Mouse (Mus musculus) thymus, postnatal 25 days (tissue): ENCODE data around the gene Ttc3.
A peak's percentile ranks its signal among the peaks of the same experiment; 100 is the strongest.
"Not testable (repeated sequence)": the region's sequence is repeated elsewhere in the genome, so short reads cannot be mapped to it uniquely, and the experiment has no call there.

Source experiments
- DNase-seq: peaks from one replicate; pipeline ENCODE4 v3.0.0; 2022

Ttc3 gene

DNA sequence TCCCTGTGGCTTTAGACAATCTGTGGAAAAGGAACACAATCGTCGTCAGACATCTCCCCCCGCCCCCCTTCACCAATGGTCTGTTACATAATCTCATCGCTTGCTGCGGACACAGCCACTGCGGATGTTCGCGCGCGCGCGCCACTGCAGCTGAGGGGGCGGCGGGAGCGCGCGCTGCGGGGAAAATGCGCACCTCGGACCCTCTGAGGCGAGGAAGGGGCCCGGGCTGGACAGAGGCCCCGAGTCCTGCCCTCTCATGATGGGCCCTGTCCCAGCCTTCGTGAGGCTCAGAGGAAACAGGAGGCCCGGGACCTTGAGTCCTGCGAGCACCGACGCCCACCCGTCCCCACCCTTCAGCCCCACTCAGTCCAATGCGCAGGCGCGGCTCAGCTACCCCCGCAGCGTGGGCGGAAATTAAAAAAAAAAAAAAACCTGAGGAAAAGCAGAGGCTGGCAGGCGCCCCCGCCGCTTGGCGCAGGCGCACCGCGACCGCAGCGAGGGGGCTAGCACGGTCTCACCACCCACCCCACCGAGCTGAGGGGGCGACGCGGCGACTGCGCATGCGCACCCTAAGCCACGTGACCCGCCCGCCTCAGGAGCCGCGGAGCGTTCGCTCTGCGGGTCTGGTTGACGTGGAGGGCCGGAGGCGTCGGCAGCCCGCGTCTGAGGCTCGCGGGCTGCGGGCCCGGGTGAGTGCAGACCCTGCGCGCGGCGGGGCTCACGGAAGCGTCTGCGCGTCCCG, at the start of gene Ttc3:
Gene Ttc3 (plus strand): TSS at position 446 of the 742 bp plus-strand sequence.
- DNase-seq, result peak; percentile 97

- no peak for DNase-seq
Observed at GRCm38 (mm10) chr16:94323681-94324080, 46.7 kb upstream of the Ttc3 start.

- DNase-seq, result no peak
Observed at GRCm38 (mm10) chr16:94326008-94326407, 44.4 kb upstream of the Ttc3 start.

DNA sequence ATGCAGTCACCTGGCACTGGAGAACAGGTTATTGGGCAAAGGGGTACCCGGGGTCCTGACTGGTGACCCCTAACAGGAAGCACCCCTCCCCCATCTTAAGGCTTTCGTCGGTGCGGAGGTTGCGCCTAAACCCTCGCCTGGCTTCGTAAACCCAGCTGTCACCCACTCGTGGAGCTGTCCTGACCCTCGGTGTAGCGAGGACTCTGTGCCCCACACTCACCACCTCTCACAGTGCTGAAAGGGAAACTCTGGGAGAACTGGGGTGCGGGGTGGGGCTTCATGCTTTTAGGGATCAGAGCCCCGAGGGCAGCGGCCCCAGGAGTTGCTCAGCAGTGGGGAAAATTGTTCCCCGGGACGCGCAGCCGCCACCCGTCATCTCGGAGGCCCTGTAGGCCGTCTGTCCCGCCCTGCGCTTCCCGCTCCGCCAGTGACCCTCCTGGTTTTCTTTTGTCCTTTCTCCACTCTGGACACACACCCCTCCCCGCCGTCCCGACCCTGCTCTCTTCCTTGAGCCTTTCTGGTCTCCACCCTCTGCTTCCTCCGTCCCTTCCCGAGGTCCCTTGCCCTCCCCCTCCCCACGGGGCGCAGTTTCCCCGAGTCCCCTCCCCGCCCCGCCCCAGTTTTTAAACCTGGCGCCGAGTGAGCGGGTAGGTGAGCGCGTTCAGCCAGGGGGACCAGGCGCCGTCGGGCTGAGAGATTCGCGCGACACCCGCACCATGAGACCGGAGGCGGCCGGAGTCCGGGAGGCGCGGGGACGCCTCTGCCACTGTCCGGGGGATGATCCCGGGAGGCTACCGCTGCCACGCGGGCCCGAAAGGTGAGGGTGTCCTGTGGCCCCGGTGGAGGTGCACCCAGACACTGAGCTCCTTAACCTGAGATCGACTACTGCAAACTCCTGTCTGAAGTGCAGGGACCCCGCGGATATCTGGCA, 42.4 kb upstream of the Ttc3 start, which contains the start of gene Ripply3:
Gene Ripply3 (plus strand): TSS at position 640 of the 931 bp plus-strand sequence.
- DNase-seq, result no peak

GRCm38 (mm10) chr16:94328881-94329867, 41.2 kb upstream of the Ttc3 start:
- no peak for DNase-seq

DNA sequence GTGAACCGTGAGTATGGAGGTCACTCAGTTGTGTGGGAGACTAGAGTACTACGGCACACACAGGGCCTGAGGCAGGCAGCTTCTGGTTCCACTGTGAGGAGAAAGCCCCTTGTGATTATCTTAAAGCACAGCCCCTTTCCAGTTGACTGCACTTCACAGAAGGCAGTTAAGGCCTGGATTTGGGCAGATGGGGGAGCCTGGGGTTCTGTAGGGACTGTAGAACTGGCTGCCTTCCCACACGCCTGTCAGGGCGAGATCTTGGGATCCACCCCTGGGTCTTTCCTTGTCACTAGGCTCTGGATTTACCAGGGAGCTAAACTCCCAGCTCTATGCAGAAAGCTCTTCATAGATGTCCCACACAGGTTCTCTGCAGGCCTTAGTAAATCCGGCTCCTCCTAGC, 40.0 kb upstream of the Ttc3 start:
- DNase-seq, result no peak

- DNase-seq, result no peak
Observed at GRCm38 (mm10) chr16:94331233-94331885, 39.1 kb upstream of the Ttc3 start.

DNA sequence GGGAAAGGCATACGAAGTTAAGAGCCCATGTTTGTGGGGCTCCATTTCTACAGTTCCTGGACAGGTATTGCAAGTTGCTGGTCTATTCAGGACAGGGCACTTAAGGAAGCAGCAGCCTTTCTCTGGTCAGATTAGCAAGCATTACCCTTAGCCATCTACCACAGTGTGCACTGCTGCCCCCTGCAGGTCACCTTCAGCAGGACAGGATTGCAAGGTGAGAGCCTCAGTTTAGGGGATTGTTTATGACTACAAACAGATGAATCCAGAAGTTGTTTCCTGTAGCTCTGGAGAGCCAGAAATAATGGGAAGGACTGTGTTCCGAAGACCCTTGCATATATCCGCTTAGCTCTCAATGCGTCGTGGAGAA, 38.5 kb upstream of the Ttc3 start:
- DNase-seq, result peak; percentile 65

DNA sequence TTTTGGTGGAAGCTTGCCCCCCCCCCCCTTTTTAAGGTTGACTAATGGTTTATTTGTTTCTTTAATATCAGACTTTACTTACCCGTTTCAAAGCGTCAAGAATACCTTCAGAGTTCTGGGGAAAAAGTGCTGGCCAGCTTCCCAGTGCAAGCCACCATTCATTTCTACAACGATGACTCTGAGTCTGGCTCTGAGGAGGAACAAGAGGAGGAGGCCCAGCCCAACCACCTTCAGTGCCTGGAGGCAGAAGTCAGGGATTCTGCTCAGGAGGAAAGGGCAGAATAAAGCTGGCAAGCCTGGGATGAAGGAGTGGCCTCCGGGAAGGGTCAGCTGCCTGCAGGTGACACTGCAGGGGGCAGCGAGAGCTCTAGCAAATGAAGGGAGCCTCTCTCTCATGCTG, 34.8 kb upstream of the Ttc3 start:
- no peak for DNase-seq

- not testable (repeated sequence) for DNase-seq
Observed at GRCm38 (mm10) chr16:94339164-94340160, 31.0 kb upstream of the Ttc3 start.

DNA sequence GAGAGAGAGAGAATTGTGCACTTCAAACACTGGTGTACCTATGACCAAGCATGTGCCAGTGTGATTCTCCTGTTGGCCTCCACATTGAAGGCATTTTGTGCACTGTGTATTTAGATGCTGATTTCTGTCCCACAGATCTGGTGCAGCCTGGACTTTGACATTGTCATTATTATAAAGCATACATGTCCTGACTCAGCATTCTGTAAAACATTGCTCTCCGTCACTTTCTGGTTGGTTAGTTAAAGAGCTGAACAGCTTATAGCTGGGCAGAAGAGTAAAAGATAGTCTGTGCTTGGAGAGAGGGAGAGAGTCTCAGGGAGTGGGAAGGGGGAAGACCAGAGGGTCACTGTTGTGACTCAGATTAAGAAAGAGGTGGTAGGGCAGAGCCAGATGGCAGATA, 24.7 kb upstream of the Ttc3 start:
- DNase-seq, result no peak

DNA sequence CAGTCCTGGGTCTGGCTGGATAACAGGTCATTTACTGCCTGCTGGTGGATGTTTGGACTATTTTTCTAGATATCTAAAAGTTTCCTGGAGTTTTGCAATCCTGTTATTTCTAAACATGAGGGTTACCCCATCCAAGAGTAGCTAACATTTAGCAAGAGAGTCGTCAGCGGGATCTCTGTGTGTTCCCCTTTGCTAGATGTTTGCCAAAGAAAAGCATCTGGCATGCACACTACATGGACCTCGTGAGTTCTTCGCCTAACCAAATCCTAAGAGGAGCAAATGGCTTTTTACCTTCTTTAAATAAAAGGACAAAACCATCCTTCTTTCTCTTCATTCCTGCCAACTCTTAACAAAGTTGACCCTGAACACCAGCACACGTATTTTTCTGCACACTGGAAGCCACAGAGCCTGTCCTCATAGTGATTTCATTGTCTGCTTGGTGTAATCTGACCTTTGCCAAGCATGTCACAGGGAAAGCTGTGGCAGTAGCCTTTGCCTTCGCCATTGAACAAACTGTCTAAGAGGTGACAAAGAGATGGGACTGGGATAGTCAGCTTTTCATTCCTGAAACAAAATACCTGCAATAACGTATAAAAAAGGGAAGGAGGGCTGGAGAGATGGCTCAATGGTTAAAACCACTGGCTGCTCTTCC, 23.2 kb upstream of the Ttc3 start:
- no peak for DNase-seq

DNA sequence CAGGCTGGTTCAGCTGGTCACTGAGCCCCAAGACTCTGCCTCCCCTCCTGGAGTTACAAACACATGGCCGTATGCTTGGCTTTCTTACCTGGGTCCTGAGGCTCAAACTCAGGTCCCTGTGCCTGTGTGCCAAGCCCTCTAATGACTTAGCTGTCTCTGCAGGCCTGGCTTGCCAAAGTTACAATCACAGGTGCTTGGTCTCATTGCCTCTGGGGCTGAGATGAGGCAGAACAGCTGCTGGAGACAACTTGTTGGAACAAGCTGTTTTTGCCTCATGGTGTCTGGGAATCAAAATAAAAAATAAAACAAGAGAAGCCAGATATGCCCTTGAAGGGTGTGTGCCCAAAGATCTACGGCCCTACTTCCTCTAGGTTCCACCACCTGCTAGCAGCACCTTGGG, 21.6 kb upstream of the Ttc3 start:
- DNase-seq, result no peak

DNA sequence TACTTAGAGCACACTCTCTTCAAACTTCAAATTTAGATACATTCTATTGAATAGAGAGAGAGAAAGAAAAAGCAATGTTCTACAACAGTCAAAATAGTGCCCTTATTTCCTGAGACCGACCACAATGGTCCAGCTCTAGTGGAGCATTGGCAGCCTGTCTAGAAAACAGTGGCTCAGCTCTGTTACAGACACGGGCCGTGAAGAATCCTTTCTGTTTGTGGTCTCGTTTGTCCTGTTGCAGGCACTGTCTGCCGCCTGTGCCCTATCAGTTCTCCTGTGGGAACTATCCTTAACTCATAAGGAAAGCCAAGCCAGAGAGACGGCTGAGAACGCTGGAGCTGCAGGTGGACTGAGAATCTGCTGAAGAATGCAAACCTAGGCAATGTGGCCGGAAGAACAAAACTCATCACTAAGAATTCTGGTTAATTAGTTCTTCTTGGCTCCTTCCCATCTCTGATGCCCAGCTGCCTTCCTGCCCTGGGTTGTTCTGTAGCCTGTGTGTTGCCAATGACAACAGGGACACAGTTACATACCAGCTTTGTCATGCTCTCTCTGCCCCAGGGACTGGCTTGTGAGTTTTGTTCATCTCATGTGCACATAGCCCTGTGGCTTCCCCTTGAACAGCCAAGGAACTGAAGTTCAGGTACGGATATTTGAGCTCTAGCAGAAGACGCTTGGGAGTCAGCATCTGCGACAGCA, 20.7 kb upstream of the Ttc3 start:
- DNase-seq, result no peak

DNA sequence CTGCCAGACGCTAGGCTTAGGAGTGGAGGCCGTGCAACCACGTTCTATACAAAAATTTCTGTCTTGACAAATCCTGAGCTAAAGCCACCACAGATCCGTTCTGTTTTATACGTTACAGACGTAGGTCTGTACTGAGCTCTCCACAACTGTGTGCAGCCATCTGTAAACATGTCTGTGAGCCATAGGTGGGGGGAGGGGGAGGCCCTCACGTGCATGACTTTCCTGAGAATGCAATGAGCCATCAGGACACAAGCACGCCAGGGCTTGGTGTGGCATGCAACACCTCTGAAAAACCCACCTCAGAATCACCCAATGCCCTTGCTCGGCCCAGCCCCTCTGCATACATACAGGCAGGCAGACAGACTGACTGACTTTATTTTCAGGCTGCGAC, 20.1 kb upstream of the Ttc3 start:
- DNase-seq, result no peak

- peak; percentile 49 for DNase-seq
Observed at GRCm38 (mm10) chr16:94354450-94354849, 16.0 kb upstream of the Ttc3 start.

GRCm38 (mm10) chr16:94356046-94356445, 14.4 kb upstream of the Ttc3 start:
- no peak for DNase-seq

DNA sequence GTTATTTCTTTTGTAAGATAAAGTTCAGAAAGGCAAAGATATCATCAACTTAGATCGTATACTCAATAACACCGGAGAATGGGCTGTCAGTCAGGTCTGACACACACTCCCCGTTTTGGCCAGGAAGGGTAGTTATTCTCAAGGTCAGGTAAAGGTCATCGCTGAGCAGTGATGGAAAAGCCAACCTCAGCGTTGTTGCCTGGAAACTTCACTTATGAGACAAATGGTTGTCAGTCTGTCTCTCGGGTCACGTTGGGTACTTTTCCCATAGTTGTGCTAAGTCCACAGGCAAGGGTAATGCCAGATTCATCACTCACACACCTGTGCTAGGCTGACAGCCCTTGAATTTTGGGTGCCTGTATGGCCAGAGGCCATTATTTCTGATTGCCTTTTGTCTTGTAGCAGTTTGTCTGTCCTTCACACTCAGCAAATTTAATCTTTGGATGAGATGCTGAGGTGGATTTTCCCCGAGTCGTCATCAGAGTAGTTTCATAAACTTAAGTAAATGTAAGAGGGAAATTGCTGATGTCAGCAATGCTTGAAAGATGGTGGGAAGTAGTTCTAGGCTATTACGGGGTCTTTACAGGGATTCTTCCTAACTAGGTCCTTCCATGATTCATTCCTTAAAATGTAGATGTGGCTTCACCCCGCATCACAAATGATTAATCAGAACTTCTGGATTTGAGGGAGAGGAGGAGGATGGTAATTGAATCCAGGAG, 13.5 kb upstream of the Ttc3 start:
- no peak for DNase-seq

DNA sequence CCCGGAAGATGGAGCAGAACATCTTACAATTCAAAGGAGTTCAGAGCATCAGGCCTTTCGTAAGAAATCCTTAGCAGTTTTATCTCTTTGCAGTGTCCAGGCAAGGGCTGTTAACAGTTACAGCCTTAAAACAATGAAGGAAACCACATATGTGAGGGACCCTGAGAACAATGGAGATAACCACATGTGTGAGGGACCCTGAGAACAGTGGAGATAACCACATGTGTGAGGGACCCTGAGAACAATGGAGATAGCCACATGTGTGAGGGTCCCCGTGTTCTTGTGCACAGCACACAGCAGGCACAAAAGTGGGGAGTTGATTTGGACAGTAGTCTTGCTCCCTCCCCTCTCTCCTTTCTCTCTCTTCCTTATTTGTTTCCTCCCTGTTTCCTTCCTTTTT, 12.3 kb upstream of the Ttc3 start:
- DNase-seq, result no peak
